Mouse (Mus musculus) stomach, postnatal 0 days (tissue): ENCODE results near the gene Nt5dc3.

Experiments
- CTCF ChIP-seq: IDR thresholded peaks from 2 replicates; pipeline ENCODE4 v1.5.1; 2016; ENCODE audit warnings: antibody characterized with exemption, low read depth, mild to moderate bottlenecking, moderate library complexity
- EP300 ChIP-seq: optimal IDR thresholded peaks from 2 replicates; pipeline ENCODE3; 2016; ENCODE audit warnings: antibody characterized with exemption

- TF ChIP-seq EP300 (no peak), CTCF (no peak)
Measured at GRCm38 (mm10) chr10:86810000-86810399, 31.2 kb downstream of the Nt5dc3 start.
